Mouse (Mus musculus) lung, adult 10 weeks (tissue): ENCODE measurements around the gene Gpatch3. TPM values are rescaled to one million over a fixed set of nuclear protein-coding genes. Genes with fewer than 3 reads are reported as not detected.

Experiments
- polyA plus RNA-seq: library from polyadenylated mRNA; stranded (reverse); fragments of 350-450 nt; fragmentation: Illumina TruSeq; extraction: RNeasy Lipid Tissue Mini Kit (QIAGEN cat#74804); gene quantifications from one replicate; pipeline ENCODE4 v1.2.3, GENCODE M21; 2014; ENCODE audit warnings: low read depth, low replicate concordance; ENCODE audit not compliant: insufficient read depth

Gene Gpatch3
- polyA plus RNA-seq = 4.2 TPM

GRCm38 (mm10) chr4:133574070-133574842 is at the start of gene Gpatch3:
TSS of gene Gpatch3 (plus strand) at chr4:133574745.

GRCm38 (mm10) chr4:133545272-133546231 is 29.0 kb upstream of the Gpatch3 start, which contains the start of gene Nudc:
TSS of gene Nudc (minus strand) at chr4:133545996.

GRCm38 (mm10) chr4:133552768-133553447 is 21.6 kb upstream of the Gpatch3 start, which contains the start of gene Nr0b2:
TSS of gene Nr0b2 (plus strand) at chr4:133553376.

DNA sequence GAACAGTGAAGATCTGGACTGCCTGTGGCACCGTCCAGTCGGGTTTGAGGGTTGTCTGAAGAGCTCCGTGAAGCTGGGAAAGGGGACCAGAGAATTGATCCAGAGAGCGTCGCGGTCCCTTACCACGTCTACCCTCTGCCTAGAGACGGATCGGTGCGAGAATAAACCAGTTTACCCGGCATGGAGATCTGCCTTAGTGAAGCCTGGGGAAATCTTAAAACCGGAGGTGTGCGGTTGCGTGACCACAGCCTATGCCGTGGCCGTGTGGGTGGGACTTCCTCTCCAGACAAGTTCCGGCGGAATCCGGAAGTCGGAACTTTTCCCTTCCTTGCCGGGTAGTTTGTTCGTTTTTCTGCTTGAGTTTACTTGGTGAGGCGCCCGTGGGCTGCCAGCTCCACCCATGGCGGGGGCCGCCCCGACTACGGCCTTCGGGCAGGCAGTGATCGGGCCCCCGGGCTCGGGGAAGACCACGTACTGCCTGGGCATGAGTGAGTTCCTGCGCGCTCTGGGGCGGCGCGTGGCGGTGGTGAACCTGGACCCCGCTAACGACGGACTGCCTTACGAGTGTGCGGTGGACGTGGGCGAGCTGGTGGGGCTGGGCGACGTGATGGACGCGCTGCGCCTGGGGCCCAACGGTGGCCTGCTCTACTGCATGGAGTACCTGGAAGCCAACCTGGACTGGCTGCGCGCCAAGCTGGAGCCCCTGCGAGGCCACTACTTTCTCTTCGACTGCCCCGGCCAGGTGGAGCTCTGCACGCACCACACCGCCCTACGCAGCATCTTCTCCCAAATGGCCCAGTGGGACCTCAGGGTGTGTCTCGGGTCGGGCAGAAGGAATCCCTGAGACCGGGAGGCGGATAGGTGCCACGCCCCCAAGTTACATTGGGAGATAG is 9.8 kb downstream of the Gpatch3 start, which contains the start of gene Gpn2:
Gene Gpn2, plus strand, starts transcription at position 304 of the 893 bp plus-strand sequence.

DNA sequence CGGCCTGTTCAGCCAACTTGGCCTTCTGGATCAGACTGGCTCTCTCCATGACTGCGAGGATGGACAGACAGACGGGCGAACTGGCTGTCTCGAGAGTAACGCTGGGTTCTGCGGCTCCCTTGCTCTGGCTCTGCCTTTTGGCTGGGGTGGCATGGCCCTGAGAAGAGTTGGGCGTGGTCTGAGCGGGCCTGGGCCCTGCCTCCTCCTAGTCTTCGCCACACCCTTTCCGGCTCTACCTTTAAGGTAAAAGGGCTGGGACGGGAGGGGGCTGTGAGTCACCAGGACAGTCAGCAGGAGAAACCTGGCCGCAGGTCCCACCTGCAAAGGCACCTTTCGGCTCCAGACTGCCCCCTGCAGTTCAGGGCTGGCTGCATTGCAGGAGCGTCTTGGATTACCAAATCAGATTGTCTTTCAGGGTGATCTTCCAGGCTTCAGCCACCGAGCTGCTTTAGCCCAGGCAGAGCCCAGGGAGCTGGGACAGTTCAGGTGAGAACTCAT is 27.2 kb downstream of the Gpatch3 start, which contains the start of gene Sfn:
Gene Sfn, minus strand, starts transcription at position 448 of the 498 bp plus-strand sequence.

Other genes starting within 250 kb of the Gpatch3 start
- 14.0 TPM for gene Wdtc1, start 221.3 kb upstream of the Gpatch3 start, polyA plus RNA-seq
- gene Slc9a1, start 205.0 kb upstream of the Gpatch3 start, polyA plus RNA-seq = 9.4 TPM
- 8.4 TPM for gene Tent5b, start 94.6 kb upstream of the Gpatch3 start, polyA plus RNA-seq
- gene Trnp1, start 76.2 kb upstream of the Gpatch3 start, polyA plus RNA-seq = 7.2 TPM
- gene Kdf1, start 55.8 kb upstream of the Gpatch3 start, polyA plus RNA-seq = 8.1 TPM
- gene Nudc, start 28.7 kb upstream of the Gpatch3 start, polyA plus RNA-seq = 118 TPM
- gene Nr0b2, start 21.4 kb upstream of the Gpatch3 start, polyA plus RNA-seq = not detected
- gene Gpn2, start 9.6 kb downstream of the Gpatch3 start, polyA plus RNA-seq = 16.5 TPM
- gene Sfn, start 27.4 kb downstream of the Gpatch3 start, polyA plus RNA-seq = 20.8 TPM
- gene Zdhhc18, start 75.4 kb downstream of the Gpatch3 start, polyA plus RNA-seq = 27.5 TPM
- 10.5 TPM for gene Pigv, start 97.9 kb downstream of the Gpatch3 start, polyA plus RNA-seq
- gene Arid1a, start 182.0 kb downstream of the Gpatch3 start, polyA plus RNA-seq = 10.9 TPM